Mouse (Mus musculus) left cerebral cortex, postnatal 14 days (tissue): ENCODE measurements at regions not wholly inside any gene's neighbourhood (a gene's known extent, or its start where the extent isn't known, plus 50 kb on each side); places are given as distances from the start of the nearest gene placed in this dataset.

Experiments used
- DNase-seq, 2 experiments: peaks; one replicate each; pipeline ENCODE4 v3.0.0; 2021 to 2022; ENCODE audit warnings: low spot score in 2 of 2, mixed read lengths in 1 of 2
- intact Hi-C: fragments of 180-260 bp; cut with DNase I; formaldehyde crosslinking; loops from one replicate; pipeline ENCODE4 v1.15.1; 2025

GRCm38 (mm10) chr5:73782214-73783091, 131.3 kb downstream of the Spata18 start:
- intact Hi-C loops = no loop called here
- no peak for DNase-seq

- intact Hi-C loops = no loop called here
- no peak for DNase-seq
Measured at GRCm38 (mm10) chr5:73787275-73787674, 136.1 kb downstream of the Spata18 start.

GRCm38 (mm10) chr5:73792216-73792615, 141.0 kb downstream of the Spata18 start:
- DNase-seq = no peak
- intact Hi-C loops = no loop called here

GRCm38 (mm10) chr5:73796201-73796600, 145.0 kb downstream of the Spata18 start:
- intact Hi-C loops = no loop called here
- DNase-seq = no peak

GRCm38 (mm10) chr5:73797980-73798379, 146.8 kb downstream of the Spata18 start:
- intact Hi-C loops = no loop called here
- no peak for DNase-seq

- no peak for DNase-seq
- intact Hi-C loops = no loop called here
Measured at GRCm38 (mm10) chr5:73803431-73803830, 152.3 kb downstream of the Spata18 start.

GRCm38 (mm10) chr5:73804556-73805230, 153.5 kb downstream of the Spata18 start:
- no peak for DNase-seq
- intact Hi-C loops = no loop called here

GRCm38 (mm10) chr5:73810660-73811059, 159.5 kb downstream of the Spata18 start:
- no peak for DNase-seq
- intact Hi-C loops = no loop called here

- intact Hi-C loops = no loop called here
- DNase-seq = no peak
Measured at GRCm38 (mm10) chr5:73811094-73811521, 159.9 kb downstream of the Spata18 start.

- intact Hi-C loops = no loop called here
- DNase-seq = no peak
Measured at GRCm38 (mm10) chr5:73815752-73816151, 164.6 kb downstream of the Spata18 start.

- peak in 1 of 2 experiments; percentile 26 for DNase-seq
- intact Hi-C loops = no loop called here
Measured at GRCm38 (mm10) chr5:73817180-73817579, 166.0 kb downstream of the Spata18 start.

GRCm38 (mm10) chr5:73821956-73822545, 170.9 kb downstream of the Spata18 start:
- no peak for DNase-seq
- intact Hi-C loops = no loop called here

- no peak for DNase-seq
- intact Hi-C loops = no loop called here
Measured at GRCm38 (mm10) chr5:73823421-73823820, 172.2 kb downstream of the Spata18 start.

- intact Hi-C loops = no loop called here
- DNase-seq = no peak
Measured at GRCm38 (mm10) chr5:73826941-73827340, 175.8 kb downstream of the Spata18 start.

- intact Hi-C loops = no loop called here
- DNase-seq = no peak
Measured at GRCm38 (mm10) chr5:73833721-73834120, 182.5 kb downstream of the Spata18 start.

- intact Hi-C loops = loop anchor here (5.0 kb wide), 1 partner anchor 1324 kb away; no protein-coding TSS in a partner anchor
- no peak for DNase-seq
Measured at GRCm38 (mm10) chr5:73843776-73844175, 192.6 kb downstream of the Spata18 start.

- DNase-seq = no peak
- intact Hi-C loops = no loop called here
Measured at GRCm38 (mm10) chr5:73846096-73846782, 195.1 kb downstream of the Spata18 start.

GRCm38 (mm10) chr5:73846783-73847151, 195.6 kb downstream of the Spata18 start:
- no peak for DNase-seq
- intact Hi-C loops = no loop called here

- DNase-seq = no peak
- intact Hi-C loops = loop anchor here (5.0 to 10.0 kb wide), 2 partner anchors 89 to 343 kb away; partner anchors contain the start of gene Rasl11b
Measured at GRCm38 (mm10) chr5:73851501-73851900, 200.3 kb downstream of the Spata18 start.
